Mouse (Mus musculus): ENCODE results near the gene Cwc22.

Cwc22 gene

GRCm38 (mm10) chr2:77898436-77898835 is 47.7 kb downstream of the Cwc22 start:
- DNase-seq (ENCODE audit: low read depth, low spot score): no peak

- DNase-seq (ENCODE audit: low read depth, low spot score): peak; percentile 47
These were observed 48.2 kb downstream of the Cwc22 start for GRCm38 (mm10) chr2:77897988-77898387.

DNA sequence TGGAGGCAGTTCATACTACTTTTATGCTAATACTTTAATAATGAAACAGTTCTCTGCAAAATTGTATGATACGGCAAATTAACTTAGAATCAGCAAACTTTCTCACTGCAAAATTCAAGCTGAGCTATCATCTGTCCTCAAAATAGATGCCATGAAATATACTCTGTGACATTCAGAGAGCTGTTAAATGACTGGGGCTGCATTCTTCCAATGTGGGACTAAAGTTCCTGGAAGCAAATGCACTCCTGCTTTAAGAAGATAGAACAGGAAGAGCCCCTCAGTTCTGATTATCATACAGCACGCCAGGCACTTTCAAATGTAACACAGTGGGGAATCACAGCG is 48.6 kb downstream of the Cwc22 start:
- no peak for DNase-seq (ENCODE audit: low read depth, low spot score)

DNA sequence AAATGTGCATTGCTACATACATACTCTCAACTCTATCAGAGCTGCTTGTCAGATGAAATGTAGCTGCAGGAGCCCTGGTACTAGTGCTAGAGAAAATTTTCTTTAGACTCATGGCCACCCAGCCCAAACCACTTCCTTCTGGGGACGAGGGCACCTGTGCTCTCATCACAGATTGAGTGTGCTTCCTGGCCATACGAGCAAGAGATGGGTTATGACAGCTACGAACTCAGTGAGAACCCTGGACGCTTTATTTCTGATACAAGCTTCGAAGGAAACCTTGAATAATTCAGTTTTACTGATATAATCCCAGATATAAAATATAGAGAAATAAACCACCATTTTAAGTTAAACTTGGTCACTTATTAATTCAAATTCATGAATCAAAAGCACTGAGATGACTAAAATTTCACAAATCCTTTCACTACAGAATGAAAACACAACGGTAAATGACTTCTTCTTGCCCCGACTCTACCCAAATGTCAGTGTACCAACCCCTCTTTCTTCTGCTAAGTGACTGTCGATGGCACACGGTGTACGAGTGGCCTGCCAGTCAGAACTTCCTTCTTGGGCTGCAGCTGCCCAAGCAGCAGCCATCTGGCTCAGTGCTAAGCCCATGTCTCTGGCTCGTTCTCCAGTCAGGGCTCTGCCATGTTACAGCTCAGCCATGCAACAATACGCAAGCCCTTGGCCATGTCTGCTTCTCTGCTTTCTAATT is 49.2 kb downstream of the Cwc22 start:
- peak; percentile 77 for DNase-seq (ENCODE audit: low read depth, low spot score)

- DNase-seq (ENCODE audit: low read depth, low spot score): peak; percentile 26
These were observed 50.1 kb downstream of the Cwc22 start for GRCm38 (mm10) chr2:77895906-77896570.

DNA sequence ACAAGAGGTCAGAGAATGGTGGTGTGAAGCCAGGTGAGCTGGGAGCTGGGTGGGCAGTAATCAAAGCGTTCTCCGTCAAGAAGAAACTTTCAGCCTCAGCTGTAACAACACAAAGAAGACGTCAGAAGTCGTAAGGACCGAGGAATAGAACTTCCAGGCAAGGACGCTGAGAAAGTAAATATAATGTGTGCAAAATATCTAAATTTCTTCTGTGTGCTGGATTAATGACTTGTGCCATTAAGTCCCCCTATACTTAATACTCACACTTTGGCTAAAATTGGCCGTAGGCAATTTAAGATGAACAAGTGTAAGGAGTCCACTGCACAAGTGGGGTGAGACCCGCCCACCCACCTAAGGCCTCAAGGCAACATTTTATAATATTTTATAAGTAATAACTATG is 51.3 kb downstream of the Cwc22 start:
- DNase-seq (ENCODE audit: low read depth, low spot score): no peak

DNA sequence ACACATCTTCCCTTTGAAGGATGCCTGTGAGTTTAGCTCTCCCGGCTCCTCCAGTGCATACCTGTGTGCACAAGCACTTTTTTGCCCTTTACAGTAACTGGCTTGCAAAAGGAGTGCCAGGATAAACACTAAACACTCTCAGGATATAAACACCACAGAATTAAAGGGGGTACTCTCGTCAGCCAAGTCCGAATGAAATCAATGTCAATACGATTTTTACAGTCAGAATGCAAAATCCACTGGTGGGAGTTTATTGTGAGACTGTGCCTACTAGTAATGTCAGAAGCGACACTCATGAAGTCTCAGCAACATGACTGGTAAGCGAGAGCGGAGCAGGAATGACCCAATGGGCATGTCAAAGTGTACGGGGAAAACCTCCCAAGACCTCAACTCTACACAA is 52.7 kb downstream of the Cwc22 start:
- no peak for DNase-seq (ENCODE audit: low read depth, low spot score)

DNA sequence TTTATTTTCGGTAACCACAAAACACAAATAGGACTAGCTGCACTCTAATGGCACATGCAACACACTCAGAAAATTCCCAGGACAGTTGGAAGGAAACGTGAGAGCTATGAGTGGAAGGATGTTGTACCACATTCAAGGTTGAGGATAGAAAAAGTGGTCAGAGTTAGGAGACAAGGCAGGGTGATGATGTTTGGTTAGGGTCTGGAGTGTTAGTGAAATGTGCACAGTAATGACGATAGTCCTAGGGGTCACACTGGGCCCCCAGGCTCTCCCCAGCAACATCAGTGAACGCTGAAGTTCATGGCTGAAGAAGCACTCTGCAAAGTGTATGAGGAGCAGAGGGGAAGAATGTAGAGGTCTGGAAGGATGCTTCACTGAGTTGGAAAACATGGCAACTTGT is 53.6 kb downstream of the Cwc22 start:
- DNase-seq (ENCODE audit: low read depth, low spot score): no peak

- no peak for DNase-seq (ENCODE audit: low read depth, low spot score)
These were observed 55.2 kb downstream of the Cwc22 start for GRCm38 (mm10) chr2:77890836-77891438.

GRCm38 (mm10) chr2:77889949-77890348 is 56.2 kb downstream of the Cwc22 start:
- no peak for DNase-seq (ENCODE audit: low read depth, low spot score)

DNA sequence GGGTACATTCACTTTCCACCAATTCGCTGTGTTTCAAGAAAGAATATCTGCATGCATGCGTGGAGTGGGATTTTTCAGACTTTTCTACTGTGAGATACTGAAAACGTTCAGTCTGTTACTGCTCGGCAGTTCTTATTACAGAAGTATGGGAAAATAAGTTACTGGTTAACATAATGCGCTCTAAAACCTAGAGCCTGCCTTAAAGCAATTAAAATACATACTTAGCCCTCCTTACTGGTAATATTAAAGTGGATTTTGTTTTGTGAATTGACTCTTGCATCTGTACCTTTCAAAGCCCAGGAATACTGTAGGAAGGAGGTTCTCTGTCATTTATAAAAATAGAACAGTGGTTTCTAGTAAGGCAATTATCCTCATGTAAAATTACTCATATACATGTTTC is 56.8 kb downstream of the Cwc22 start:
- DNase-seq (ENCODE audit: low read depth, low spot score): no peak

- DNase-seq (ENCODE audit: low read depth, low spot score): no peak
These were observed 57.3 kb downstream of the Cwc22 start for GRCm38 (mm10) chr2:77888826-77889225.

GRCm38 (mm10) chr2:77888056-77888455 is 58.1 kb downstream of the Cwc22 start:
- DNase-seq (ENCODE audit: low read depth, low spot score): no peak

GRCm38 (mm10) chr2:77887166-77887565 is 59.0 kb downstream of the Cwc22 start:
- no peak for DNase-seq (ENCODE audit: low read depth, low spot score)

DNA sequence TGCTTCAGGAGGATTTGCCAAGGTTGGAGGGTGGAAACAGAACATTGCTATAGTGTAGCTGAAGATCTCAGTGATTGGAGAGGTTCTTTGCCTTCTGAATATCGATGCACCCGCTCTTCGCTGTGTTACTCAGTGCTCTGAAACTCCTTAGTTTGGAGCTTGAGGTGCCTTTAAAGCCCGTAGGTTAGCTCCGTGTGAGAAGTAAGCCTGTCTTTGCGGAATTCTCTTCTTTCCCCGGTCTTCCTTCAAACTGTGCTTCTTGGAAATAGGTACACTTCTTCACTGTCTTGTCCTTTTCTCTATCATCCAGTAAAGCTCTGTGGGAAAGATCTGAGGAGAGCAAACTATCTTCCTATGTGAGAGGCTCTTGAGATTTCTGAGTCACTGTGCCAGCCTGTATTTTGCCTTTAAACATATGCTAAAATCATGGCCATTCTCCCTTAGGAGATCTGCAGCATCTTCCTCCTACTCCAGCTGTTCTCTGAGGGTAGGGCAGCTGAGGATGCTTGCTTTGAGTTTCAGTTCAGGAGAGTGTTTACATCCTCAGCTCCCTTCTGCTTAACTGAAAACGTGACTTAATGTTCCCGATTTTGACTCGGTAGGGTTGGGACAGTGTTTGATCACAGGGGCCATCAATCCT is 60.6 kb downstream of the Cwc22 start:
- peak; percentile 61 for DNase-seq (ENCODE audit: low read depth, low spot score)

GRCm38 (mm10) chr2:77885036-77885435 is 61.1 kb downstream of the Cwc22 start:
- DNase-seq (ENCODE audit: low read depth, low spot score): no peak

DNA sequence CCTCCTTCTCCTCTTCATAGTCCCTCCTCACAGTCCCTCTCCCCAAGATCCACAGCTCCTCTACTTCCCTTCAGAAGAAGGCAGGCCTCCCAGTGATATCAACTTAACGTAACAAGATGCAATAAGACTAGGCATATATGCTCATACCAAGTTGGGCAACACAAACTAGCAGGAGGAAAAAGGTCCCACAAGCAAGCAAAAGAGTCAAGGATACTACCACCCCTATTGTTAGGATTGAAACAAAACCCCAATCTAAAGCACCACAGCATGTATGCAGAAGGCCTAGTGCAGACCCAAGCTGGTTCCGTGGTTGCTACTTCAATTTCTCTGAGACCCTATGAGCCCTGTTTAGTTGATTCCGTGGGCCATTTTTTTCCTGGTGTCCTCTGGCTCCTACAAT is 61.7 kb downstream of the Cwc22 start:
- no peak for DNase-seq (ENCODE audit: low read depth, low spot score)

GRCm38 (mm10) chr2:77882961-77883360 is 63.2 kb downstream of the Cwc22 start:
- no peak for DNase-seq (ENCODE audit: low read depth, low spot score)

DNA sequence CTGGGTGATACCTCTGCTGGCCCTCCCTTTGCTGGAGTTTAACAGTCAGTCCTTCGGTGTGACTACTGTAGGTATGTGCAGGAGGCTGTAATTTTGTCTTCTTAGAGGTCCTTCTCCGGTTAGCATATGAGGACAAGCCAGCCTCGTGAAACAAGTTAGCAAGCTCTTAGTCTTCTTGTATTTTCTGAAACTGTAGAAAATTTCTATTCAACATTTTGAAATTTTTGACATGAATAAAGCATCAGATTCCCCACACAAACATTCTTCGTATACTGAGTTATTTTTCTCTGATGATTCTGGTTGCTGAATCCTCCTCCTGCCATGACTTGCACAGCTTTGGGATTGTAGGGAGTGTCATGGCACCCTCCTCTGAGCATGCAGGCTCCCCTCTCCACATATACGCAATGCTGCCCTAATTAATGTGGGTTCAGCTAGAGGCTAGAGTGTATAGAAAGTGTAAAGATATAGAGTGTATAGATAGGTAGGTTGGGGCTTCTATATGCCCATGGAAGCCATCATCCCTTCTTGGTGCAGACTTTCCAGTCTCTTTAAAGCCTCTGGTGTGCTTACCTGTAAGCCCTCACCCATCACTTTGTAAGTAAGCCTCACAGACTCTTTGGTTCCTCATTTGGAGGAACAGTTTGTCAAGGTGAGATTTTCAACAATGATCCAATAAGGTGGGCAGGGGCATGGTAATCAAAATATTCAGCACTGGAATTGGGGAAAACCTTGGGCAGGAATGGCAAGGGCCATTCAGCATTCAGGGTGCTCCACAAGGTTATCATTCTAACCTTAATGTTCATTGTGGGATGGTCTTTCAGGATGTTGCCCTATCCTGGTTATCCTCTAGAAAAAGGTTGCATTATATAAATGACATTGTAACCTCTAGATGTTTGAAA is 64.6 kb downstream of the Cwc22 start:
- no peak for DNase-seq (ENCODE audit: low read depth, low spot score)

DNA sequence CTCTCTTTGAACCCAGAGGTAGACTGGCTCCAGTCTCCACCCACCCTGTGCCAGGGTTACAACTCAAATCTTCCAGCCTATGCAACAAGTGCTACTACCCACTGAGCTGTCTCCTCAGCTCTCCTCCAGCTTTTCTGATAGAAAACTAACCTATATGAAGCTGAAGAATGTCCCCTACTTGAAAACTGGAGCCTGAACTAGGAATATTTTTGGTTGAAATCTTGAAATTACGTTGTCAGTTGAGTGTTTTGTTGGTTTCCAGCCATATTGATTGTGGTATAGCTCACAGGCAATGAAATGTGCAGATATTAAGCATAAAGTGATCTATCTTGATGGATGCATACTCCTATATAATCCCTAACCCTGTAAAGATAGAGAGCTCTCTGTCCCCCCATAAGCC is 65.8 kb downstream of the Cwc22 start:
- no peak for DNase-seq (ENCODE audit: low read depth, low spot score)

DNA sequence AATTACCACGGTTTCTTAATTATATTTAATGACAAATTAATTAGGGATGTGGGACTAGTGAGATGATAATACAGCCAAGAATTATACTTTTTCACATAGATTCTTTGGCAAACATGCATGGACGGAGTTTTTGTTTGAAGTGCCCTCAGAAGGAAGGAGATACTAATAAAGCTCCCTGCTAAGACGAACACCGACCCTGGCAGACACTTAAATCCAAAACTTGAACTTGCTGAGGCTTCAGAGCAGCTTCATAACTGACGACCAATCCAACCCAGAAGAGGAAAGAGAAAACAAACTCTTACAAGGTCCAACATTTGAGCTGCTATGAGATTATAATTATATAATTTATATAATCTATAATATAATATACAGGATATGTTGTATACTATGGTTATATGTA is 66.4 kb downstream of the Cwc22 start:
- DNase-seq (ENCODE audit: low read depth, low spot score): no peak
